Mouse (Mus musculus) embryonic facial prominence, embryonic 14.5 days (tissue): ENCODE measurements around the gene Akap2. TPM values are rescaled to one million over a fixed set of nuclear protein-coding genes. Genes with fewer than 3 reads are reported as not detected.

Experiments
- ATAC-seq: fragments of 200-750 bp; cut with Nextera tagmentation; 2 replicates; pipeline ENCODE4 v1.8.0; 2017; ENCODE audit warnings: low read depth, moderate number of reproducible peaks, moderate TSS enrichment
- DNase-seq: peaks from one replicate; pipeline ENCODE4 v3.0.0-alpha.2; 2015; ENCODE audit warnings: low spot score
- H3K27ac ChIP-seq: fragments of 300-500 bp; sonication (generic); replicated peaks from 2 replicates; pipeline ENCODE4 v1.5.1; 2014; ENCODE audit warnings: low read depth, mild to moderate bottlenecking, low read length, moderate library complexity
- H3K27me3 ChIP-seq: fragments of 300-500 bp; sonication (generic); replicated peaks from 2 replicates; pipeline ENCODE4 v1.6.1; 2014; ENCODE audit warnings: low read length; ENCODE audit not compliant: control insufficient read depth, insufficient read depth
- H3K36me3 ChIP-seq: fragments of 300-500 bp; sonication (generic); 2 replicates; pipeline ENCODE4 v1.6.1; 2014; ENCODE audit warnings: low read length, mixed read lengths; ENCODE audit not compliant: control insufficient read depth, insufficient read depth
- H3K4me1 ChIP-seq: fragments of 300-500 bp; sonication (generic); 2 replicates; pipeline ENCODE4 v1.6.1; 2014; ENCODE audit warnings: antibody characterized with exemption, low read length; ENCODE audit not compliant: control insufficient read depth, insufficient read depth
- H3K4me2 ChIP-seq: fragments of 300-500 bp; sonication (generic); 2 replicates; pipeline ENCODE4 v1.6.1; 2014; ENCODE audit warnings: low read depth, mild to moderate bottlenecking, low read length, moderate library complexity, mixed read lengths
- H3K4me3 ChIP-seq: fragments of 300-500 bp; sonication (generic); 2 replicates; pipeline ENCODE4 v1.5.1; 2014; ENCODE audit warnings: low read depth, mild to moderate bottlenecking, low read length
- H3K9ac ChIP-seq: fragments of 300-500 bp; sonication (generic); 2 replicates; pipeline ENCODE4 v1.6.1; 2014; ENCODE audit warnings: low read depth, mild to moderate bottlenecking, low read length, moderate library complexity, mixed read lengths
- H3K9me3 ChIP-seq: fragments of 300-500 bp; sonication (generic); 2 replicates; pipeline ENCODE4 v1.6.1; 2016; ENCODE audit warnings: low read length; ENCODE audit not compliant: control insufficient read depth
- WGBS: fragments of 180-500 bp; shearing (Covaris S2); extraction: QIAGEN DNeasy Blood & Tissue Kit; methylation state at CpG from one replicate; pipeline ENCODE4 v1.1.7; 2014; 5-methylcytosine and 5-hydroxymethylcytosine counted together
- polyA plus RNA-seq: library from polyadenylated mRNA; unstranded; fragments of >200 nt; fragmentation: Nextera tagmentation; extraction: Ambion mirVana; gene quantifications from 2 replicates; pipeline ENCODE4 v1.2.1, GENCODE M21; 2014

The Akap2 gene
- polyA plus RNA-seq, 1 experiment from 2014 or later: 24.9 TPM

DNA sequence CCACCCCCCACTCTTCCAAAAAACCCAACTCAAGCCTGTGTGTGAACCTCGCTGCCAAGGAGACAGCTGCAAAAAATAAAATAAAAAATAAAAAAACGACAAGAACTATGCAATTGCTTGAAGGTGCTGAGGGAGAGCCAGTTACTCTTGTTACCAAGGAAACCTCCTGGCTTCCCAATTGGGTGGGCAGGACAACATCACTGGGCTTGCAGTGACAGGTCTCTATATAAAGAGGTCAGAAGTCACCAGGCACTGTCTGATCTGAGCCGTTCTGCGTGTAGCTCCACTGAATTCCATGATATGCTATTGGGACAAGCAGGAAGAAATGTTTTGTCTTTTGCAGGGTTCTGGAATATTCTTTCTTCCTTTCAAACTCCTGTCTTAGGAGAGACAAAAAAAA lies 722 bp upstream of the Akap2 start:
- no peaks in the 10 kb centered on the region for H3K36me3 ChIP-seq
- no peak overlapping the region for H3K9ac ChIP-seq
- 33% methylated on average over 4 of the region's 4 CpGs for WGBS
- H3K4me1 ChIP-seq: no peaks in the 10 kb centered on the region; the same call in 1 of the 2 replicates
- DNase-seq: peak; percentile 23
- no peaks in the 10 kb centered on the region for H3K9me3 ChIP-seq
- H3K27ac ChIP-seq: no peak overlapping the region
- no peak overlapping the region for H3K4me3 ChIP-seq
- ATAC-seq: no peak
- no peaks in the 10 kb centered on the region for H3K27me3 ChIP-seq
- H3K4me2 ChIP-seq: no peak overlapping the region

DNA sequence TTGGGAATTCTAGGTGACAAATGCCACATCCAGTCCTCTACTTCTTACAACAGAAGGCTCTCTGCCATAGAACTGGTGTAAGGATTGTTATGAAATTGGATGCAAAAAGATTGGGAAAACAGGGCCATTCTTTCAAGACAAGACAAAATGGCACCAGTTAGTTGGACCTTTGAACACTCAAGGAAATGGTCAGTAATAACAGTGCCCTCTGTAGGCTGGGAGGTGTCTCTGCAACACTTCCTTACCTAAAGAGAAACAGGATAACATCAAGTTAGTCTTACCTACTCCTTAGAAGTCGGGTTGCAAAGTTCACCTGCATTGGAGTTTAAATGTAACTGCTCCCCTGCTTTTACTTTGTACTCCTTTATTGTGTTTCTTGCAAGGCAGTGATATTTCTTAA lies 1.9 kb downstream of the Akap2 start:
- Histone ChIP-seq H3K4me3 (no peak overlapping the region), H3K9ac (no peak overlapping the region), H3K9me3 (no peaks in the 10 kb centered on the region), H3K36me3 (no peaks in the 10 kb centered on the region), H3K27ac (no peak overlapping the region), H3K4me2 (no peak overlapping the region), H3K27me3 (no peaks in the 10 kb centered on the region), H3K4me1 (no peaks in the 10 kb centered on the region; the same call in 1 of the 2 replicates)
- 87% methylated on average over 1 of the region's 1 CpGs for WGBS
- ATAC-seq (no peak), DNase-seq (no peak)

DNA sequence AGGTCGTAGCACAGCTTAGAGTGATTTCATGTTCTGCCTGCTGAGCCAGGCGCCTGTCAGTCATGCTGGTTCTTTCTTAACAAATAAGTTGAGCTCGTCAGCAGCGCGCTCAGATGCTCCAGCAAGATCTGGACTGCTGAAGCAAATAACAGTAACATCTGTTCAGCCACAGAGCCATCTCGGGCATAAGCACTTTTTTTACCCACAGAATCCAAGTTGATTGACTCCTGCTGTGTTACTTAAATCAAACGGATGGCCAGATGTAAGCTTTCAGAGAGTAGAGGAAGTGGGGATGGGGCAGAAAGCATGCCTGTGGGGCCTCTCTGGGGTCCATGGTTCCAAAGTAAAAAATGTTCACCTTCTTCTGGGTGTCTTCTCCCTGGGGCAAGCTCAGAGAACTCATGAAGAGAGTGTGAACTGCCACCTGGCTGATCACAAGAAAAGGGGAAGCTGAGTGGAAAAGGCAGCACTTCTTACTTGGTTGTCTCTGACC lies 3.5 kb downstream of the Akap2 start:
- ATAC-seq: peak; percentile 63; the same call in 1 of the 2 replicates
- peak; percentile 91 for DNase-seq
- Histone ChIP-seq H3K4me2 (no peak overlapping the region), H3K4me3 (no peak overlapping the region), H3K27ac (0 out of 2 replicates have a peak overlapping the region, but pooled peaks have one; percentile 44), H3K4me1 (no peaks in the 10 kb centered on the region; the same call in 1 of the 2 replicates), H3K27me3 (no peaks in the 10 kb centered on the region), H3K9me3 (no peaks in the 10 kb centered on the region), H3K36me3 (no peaks in the 10 kb centered on the region), H3K9ac (no peak overlapping the region)
- WGBS: 17% methylated on average over 7 of the region's 7 CpGs

DNA sequence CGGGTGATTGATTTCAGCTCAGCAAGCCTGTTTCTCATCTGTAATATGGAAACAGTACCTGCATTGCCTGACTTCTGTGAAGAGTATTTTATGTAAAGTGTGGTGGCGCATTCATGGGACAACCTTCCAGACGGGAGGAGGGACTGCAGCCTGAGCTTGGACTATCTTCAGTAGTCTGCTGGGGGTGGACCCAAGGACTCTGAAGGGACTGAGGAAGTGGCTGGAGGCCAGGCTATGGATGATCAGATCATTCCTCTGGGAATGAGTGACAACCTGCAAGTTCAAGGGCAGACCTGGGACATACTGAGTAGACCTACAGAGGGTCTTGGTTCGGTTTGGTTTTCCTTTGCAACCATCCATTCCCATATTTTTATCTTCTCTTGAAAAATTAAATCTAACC lies 4.8 kb downstream of the Akap2 start:
- no peak overlapping the region for H3K4me2 ChIP-seq
- 79% methylated on average over 4 of the region's 4 CpGs for WGBS
- ATAC-seq (no peak), DNase-seq (no peak)
- no peak overlapping the region for H3K27ac ChIP-seq
- H3K36me3 ChIP-seq: no peaks in the 10 kb centered on the region
- H3K9me3 ChIP-seq: no peaks in the 10 kb centered on the region
- H3K27me3 ChIP-seq: no peaks in the 10 kb centered on the region
- H3K9ac ChIP-seq: no peak overlapping the region
- no peak overlapping the region for H3K4me3 ChIP-seq
- no peaks in the 10 kb centered on the region; the same call in 1 of the 2 replicates for H3K4me1 ChIP-seq

DNA sequence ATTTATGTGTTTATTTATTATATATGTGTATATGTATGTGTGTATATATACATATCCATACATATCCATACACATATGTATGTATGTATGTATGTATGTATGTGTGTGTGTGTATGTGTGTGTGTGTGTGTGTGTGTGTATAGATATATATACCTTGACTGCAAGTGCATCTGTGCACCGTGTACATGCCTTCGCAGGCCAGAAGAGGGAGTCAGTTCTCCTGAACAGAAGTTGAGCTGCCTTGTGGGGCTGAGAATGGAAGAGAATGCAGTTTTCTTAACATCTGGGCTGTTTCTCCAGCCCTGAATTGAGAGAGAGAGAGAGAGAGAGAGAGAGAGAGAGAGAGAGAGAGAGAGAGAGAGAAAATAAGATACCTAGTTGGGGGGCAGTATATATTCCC lies 6.2 kb downstream of the Akap2 start:
- no peak overlapping the region for H3K27ac ChIP-seq
- peak; percentile 25 for DNase-seq
- H3K4me1 ChIP-seq: no peaks in the 10 kb centered on the region; the same call in 1 of the 2 replicates
- no peaks in the 10 kb centered on the region for H3K27me3 ChIP-seq
- no peaks in the 10 kb centered on the region for H3K36me3 ChIP-seq
- H3K9me3 ChIP-seq: no peaks in the 10 kb centered on the region
- no peak overlapping the region for H3K4me3 ChIP-seq
- 53% methylated on average over 2 of the region's 2 CpGs for WGBS
- H3K4me2 ChIP-seq: no peak overlapping the region
- H3K9ac ChIP-seq: no peak overlapping the region
- no peak for ATAC-seq

DNA sequence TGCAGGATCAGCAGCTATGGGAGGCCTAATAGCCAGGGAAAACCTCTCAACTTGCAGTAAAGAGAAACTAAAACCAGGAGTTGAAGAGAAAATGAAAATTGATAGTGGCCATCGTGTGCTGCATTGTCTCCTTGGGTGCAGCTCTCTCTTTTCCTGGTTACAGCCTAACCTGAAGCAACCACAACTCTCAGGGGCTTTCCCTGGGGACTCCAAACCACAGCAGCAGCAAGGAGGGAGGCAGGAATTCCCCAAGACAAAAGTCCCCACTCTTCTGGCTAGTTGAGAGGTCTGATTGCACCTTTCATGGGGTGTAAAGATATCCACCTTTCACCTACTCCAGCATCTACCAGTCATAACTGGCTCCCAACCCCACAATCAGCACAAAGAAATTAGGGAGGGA lies 8.1 kb downstream of the Akap2 start:
- Histone ChIP-seq H3K4me1 (0 out of 2 replicates have a peak, but pooled peaks cover 2% of the 10 kb centered on the region), H3K27me3 (no peaks in the 10 kb centered on the region), H3K4me3 (no peak overlapping the region), H3K4me2 (no peak overlapping the region), H3K9ac (no peak overlapping the region), H3K36me3 (no peaks in the 10 kb centered on the region), H3K9me3 (no peaks in the 10 kb centered on the region), H3K27ac (no peak overlapping the region)
- DNase-seq (no peak), ATAC-seq (no peak)
- 55% methylated on average over 1 of the region's 1 CpGs for WGBS

DNA sequence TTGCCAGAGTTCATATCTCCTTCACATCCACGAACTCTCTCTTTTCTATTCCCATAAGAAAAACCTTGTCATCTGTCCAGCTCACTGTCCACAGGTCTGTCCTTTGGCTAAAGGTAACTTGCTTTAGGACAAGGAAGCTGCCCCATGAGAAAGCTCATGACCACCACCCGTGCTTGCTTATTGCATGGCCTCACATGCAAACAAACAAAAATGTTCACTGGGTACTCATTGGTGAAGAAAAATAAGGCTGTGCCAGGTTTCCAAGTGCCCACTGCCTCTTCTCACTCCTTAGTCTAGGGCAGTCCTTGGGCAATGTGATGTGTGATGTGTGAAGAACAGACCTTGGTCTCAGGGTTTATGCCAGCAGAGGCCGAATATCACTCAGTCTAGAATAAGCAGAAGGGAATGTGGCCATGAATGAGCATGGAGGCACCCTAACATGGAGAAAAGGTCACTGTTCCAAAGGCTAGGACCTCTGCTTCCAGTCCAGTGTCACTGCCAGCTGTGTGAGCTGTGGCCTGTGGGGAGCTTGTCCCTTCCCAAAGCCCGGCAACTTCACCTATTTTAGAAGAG lies 11.2 kb downstream of the Akap2 start:
- 0 out of 2 replicates have a peak, but pooled peaks cover 3% of the 10 kb centered on the region for H3K4me1 ChIP-seq
- no peaks in the 10 kb centered on the region for H3K27me3 ChIP-seq
- no peak for DNase-seq
- H3K4me3 ChIP-seq: no peak overlapping the region
- H3K4me2 ChIP-seq: no peak overlapping the region
- H3K9ac ChIP-seq: no peak overlapping the region
- H3K9me3 ChIP-seq: no peaks in the 10 kb centered on the region
- no peak overlapping the region for H3K27ac ChIP-seq
- ATAC-seq: no peak
- no peaks in the 10 kb centered on the region for H3K36me3 ChIP-seq
- 86% methylated on average over 4 of the region's 4 CpGs for WGBS

DNA sequence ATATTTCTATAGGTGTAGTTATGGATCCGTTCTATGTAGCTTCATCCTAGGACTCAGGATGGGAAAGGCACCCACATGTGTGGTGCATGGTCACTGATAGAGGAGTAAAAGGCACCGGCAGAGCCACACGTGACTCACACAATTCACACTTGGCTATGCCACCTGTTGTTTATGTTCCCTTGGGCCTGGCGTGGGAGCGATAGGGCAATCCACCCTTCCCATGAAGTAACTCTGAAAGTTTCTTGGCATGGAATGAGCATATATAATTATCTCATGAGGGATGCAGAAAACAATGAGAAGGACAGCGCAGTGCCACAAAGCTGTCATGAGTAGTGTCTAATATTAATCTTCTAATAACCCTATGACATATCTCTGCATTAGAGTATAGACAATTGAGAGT lies 12.6 kb downstream of the Akap2 start:
- no peaks in the 10 kb centered on the region for H3K36me3 ChIP-seq
- WGBS: 85% methylated on average over 6 of the region's 6 CpGs
- no peak overlapping the region for H3K4me2 ChIP-seq
- no peak for ATAC-seq
- H3K4me1 ChIP-seq: 0 out of 2 replicates have a peak, but pooled peaks cover 3% of the 10 kb centered on the region
- H3K27ac ChIP-seq: no peak overlapping the region
- H3K9ac ChIP-seq: no peak overlapping the region
- H3K4me3 ChIP-seq: no peak overlapping the region
- no peaks in the 10 kb centered on the region for H3K27me3 ChIP-seq
- no peak for DNase-seq
- no peaks in the 10 kb centered on the region for H3K9me3 ChIP-seq
